Mouse (Mus musculus): Measurements from ENCODE around the gene Lrig1.

- TF ChIP-seq CTCF (IDR thresholded peaks at IDR 0.05; ENCODE audit: low read depth), result no peak
- TF ChIP-seq EP300 (optimal IDR thresholded peaks at IDR 0.05), result no peak
Measured at GRCm38 (mm10) chr6:94613235-94613895, 86.6 kb downstream of the Lrig1 start.
